Mouse (Mus musculus) granulocyte monocyte progenitor cell, adult 5-6 weeks (primary cell): ENCODE measurements around the gene Igbp1b. TPM values are rescaled to one million over a fixed set of nuclear protein-coding genes. Genes with fewer than 3 reads are reported as not detected.

Experiments used
- ATAC-seq: replicated peaks from 2 replicates; pipeline ENCODE4 v1.8.0; 2016; ENCODE audit warnings: mild to moderate bottlenecking, moderate TSS enrichment, inconsistent platforms; ENCODE audit not compliant: poor library complexity, severe bottlenecking
- total RNA-seq, 2 experiments: library from RNA; stranded (forward) in 1 of 2; stranded (reverse) in 1 of 2; fragments of 200-712, 200-1000 nt in 1 of 2; fragments of >200 nt in 1 of 2; fragmentation: Nextera tagmentation in 1 of 2; gene quantifications; 2 replicates each; pipeline ENCODE4 v1.2.3; 2014 to 2017

The Igbp1b gene
- total RNA-seq (2014; fragmentation: Nextera tagmentation) (not detected in 2 replicates), total RNA-seq (2017) (not detected in 2 replicates)

DNA sequence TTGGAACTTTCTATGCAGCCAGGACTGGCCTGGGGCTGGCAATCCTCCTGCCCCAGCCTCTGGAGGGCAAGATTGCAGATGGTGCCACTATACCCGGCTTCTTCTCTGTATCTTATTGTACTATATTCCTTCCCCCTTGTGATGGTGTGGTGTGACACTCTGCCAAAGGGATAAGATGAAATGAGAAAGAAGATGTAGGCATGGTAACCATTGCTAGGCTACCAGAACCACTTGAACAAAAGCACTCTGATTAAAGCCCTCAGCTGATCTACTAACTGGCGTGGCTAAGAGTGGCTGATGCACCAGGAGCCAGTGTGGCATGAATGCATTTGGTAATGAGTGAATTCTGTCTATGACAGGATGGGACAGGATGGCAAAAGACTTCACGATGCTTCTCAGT, at the start of gene Igbp1b:
TSS of gene Igbp1b (minus strand) at position 29 of the 400 bp plus-strand sequence.
- no peak for ATAC-seq

GRCm38 (mm10) chr6:138682959-138683358, 24.6 kb upstream of the Igbp1b start:
- ATAC-seq: no peak

DNA sequence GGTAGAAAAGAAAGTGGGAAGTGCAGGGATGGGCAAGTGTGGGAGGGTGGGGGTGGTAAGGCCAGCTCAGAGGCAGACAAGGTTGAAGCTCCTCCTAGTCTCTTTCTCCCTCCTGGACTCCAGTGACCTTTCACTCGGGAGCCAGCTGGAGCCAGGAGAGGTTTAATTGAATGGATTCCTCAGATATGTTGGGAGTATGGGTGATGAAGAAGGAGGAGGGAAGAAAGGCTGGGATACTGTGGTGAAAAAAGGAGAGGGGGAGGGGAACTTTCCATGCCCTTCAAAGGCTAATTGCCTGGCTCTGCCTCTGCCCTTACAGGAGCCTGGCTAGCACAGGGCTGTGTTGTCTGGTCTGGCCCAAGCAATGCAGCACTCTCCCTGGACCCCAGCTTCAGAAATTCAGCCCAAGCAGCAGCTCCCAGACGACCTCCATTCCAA, 14.4 kb upstream of the Igbp1b start:
- no peak for ATAC-seq

DNA sequence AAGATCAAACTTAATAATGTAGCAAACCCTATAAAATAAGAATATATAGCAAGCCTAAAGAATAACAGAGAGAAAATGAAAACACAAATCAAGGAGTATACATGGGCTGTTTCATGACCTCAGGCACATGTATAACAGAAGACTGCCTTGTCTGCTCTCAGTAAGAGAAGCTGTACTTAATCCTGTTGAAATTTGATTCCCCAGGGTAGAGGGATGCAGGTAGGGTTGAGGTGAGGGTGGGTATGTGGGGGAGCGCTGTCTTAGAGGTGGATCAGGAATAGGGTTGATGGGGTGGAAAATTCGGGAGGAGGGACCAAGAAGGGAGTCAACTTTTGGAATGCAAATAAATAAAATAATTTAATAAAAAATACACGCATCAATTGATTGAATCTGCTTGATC, 7.1 kb upstream of the Igbp1b start:
- ATAC-seq: no peak

DNA sequence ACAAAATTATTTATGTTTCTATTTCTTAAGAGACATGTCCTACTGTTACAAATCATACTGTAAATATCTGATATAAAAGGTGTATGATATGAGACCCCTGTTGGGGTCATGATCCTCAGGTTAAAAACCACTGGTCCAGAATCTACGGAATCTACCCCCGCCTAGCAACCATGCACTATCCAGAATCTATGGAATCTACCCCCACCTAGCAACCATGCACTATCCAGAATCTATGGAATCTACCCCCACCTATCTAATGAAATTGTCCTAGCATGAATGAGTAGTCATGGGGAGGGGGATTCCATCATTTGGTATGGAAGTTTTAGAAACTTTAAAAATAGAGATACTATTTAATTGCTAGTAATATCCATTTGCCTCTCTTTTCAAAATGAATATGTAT, 12.7 kb downstream of the Igbp1b start:
- no peak for ATAC-seq

- no peak for ATAC-seq
Observed at GRCm38 (mm10) chr6:138639351-138639750, 19.0 kb downstream of the Igbp1b start.

- ATAC-seq: no peak
Observed at GRCm38 (mm10) chr6:138620786-138621185, 37.6 kb downstream of the Igbp1b start.

DNA sequence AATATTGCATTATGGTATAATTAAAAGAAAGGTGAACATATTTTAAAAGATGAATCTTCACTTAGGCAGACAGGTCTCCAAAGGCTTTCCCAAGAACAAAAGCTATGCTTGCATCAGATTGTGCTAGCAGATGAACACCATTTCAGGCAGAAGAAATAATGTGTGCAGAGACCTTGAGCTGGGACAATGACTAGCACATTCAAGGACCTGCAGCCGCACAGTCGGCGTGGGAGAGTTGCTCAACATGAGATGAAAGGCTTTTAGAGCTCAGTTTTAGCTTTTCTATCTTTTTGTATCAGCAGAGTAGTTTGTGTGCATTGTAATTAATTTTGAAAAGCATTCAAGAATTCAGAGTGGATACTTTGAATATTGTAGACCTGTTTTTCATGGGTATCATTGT, 39.9 kb downstream of the Igbp1b start:
- ATAC-seq: no peak

Other genes starting within 250 kb of the Igbp1b start
- not detected in 2 replicates for gene Lmo3, start 76.6 kb downstream of the Igbp1b start, total RNA-seq (2014; fragmentation: Nextera tagmentation)
- gene Lmo3, start 76.6 kb downstream of the Igbp1b start, total RNA-seq (2017): not detected in 2 replicates